Mouse (Mus musculus): ENCODE results near the gene Fcf1. TPM values are rescaled to one million over a fixed set of nuclear protein-coding genes. Genes with fewer than 3 reads are reported as not detected.
A peak's percentile ranks its signal among the peaks of the same experiment; 100 is the strongest.

The Fcf1 gene
- total RNA-seq (2021): 10 to 100 TPM; 34.9 to 37.3 TPM

DNA sequence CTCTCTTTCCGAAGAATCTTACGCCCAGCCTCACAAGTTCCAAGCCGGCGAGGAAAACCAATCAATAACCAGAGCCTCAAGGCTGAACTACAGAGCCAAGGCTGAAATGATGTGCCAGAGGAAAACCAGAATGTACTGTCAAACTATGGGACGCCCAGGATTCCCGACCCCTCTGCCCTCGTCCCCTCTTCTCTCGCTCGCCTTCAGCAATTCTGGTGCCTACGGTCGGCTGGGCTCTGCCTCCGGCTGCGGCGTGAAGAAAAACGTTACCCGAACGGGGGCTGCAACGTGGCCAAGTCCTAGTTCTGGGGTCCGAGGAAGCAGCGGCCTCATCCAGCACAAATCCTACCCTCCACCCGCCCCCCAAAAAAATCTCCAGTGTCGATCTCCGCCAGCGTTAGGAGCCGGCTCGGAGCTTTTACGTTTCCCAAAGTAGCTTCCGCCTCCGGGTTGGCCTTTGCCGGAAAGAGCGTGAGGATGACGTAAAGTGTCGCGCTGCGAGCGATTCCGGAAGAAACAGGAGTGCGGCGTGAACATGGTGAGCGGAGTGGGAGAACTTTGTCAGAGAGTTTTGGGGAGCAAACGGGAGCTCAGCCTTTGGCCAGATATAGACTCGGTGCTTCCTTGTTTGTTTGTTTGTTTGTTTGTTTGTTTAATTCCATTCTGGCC lies at the start of gene Fcf1, which contains the start of gene Arel1:
Gene Fcf1 (plus strand): TSS at position 470 of the 669 bp plus-strand sequence.
Gene Arel1 (minus strand): TSS at position 473 of the 669 bp plus-strand sequence.
- peak; percentile 89 to 90 for DNase-seq

DNA sequence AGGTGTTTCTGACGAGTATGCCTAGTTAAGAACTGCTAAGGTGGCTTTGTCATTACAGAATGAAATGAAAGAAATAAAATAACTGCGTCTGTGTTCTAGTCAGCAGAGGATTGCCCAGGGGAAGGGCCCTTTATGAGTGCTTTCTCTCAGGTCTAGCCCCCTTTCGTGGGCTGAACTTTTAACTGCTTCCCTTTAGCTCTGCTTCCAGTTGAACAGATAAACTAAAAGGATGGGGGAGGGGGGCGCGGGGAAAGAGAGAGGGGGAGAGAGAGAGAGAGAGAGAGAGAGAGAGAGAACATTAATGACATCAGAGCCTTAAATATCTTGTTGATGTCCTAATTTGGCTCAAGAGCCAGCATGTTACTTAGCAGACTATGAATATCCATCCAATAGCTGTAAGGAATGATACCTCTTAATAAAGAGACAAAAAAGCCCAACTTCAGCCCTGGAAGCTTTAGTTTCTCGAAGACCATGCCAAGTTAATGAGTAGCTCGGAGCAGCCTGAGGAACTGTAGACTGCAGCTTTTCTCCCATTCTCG lies 48.7 kb upstream of the Fcf1 start:
- no peak for DNase-seq

DNA sequence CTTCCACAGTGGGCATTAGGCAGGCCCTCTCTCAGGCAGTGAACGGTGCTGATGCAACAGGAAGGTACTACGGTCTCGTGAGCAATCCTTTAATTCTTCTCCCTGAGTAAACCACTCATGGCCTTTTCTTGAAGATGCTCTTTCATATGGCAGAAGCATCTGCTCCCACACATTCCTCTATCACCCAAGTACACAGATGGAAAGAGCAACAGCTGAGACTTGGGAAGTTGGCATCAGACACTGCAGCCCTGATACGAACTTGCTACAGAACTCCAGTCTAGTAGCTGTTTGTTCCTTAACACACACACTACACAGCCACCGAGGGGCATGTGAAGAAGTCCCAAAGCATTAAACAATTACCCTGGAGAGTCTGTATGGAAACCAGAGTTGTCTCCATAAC lies 46.4 kb upstream of the Fcf1 start:
- DNase-seq: no peak

DNA sequence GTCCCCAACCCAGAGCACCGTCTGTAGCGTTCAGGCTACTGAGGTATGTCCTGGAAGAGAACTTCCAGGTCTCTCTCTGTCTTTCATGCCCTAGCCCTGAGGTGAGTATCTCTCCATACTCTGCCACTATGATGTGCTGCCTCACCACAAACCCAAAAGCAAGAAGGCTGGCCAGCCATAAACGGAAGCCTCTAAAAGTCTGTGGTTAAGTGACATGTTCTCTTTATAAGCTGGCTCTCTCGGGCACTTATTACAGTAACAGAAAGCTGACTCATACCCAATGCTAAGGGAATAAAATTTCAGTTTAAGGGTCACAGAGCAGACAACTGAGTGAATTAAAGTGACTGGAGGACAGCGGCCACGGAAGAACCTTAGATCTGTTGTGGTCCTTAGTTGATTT lies 44.2 kb upstream of the Fcf1 start:
- DNase-seq: no peak

DNA sequence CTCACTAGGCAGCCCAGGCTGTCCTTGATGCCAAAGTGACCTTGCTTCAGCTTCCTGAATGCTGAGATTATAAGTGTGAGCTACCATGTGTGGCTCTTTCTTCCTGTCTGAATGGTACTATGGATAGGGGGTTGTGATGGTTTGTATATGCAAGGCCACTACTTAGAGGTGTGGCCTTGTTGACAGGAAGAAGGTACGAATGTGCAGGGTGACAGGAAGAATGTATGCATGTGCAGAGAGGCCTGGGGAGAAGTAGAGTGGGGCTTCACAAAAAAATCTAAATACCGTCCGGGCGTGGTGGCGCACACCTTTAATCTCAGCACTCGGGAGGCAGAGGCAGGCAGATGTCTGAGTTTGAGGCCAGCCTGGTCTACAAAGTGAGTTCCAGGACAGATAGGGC lies 38.5 kb upstream of the Fcf1 start:
- DNase-seq: no peak

DNA sequence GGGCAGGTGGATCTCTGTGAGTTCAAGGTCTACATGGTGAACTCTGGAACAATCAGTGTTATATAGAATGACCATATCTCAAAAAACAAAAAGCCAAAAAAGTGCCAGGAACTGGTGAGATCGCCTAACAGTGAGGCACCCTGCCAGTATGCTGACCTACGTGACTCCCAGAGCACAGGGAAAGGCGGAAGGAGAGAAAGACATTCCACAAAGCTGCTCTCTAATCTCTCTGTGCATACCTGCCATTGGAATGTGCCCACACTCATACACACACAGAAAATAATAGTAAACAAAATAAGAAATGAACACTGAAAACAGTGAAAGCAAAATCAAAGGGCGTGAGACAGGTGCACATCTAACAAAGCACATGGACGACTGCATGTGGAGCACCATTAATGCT lies 35.4 kb upstream of the Fcf1 start:
- DNase-seq: no peak

DNA sequence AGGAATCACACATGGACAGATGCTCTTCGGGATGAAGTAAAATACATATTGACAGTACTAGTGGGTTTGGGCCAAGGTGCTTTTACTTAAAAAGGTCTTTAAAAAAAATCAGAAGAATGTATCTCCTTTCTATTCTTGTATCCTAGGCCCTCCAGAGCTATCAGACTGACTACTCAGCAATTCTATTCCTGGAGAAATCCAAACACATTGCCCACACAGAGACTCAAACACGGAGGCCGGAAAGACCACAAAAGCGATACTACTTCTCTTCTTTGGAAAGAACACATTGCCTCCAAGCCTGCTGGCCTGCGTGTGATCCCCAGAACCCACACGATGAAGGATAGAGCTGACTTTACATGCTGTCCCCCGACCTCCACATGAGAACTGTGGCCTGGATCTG lies 31.6 kb upstream of the Fcf1 start:
- no peak for DNase-seq

DNA sequence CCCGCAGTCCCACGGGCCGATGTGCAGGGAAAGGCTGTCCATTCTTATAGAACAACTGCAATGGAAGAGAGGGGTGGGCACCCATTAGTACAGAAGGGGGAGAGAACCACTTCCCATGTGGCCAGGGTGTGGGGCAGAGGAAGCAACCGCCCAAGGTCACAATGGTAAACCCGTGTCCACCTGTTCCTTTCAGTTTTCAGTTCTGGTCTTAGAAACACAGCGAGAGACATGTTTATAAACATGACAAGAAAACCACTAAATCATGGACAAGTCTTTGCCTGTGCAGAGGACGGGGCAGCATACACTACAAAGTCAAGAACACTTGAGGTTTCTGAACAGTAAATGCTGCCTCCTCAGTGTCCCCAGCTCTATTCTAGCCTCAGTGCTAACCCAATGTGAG lies 30.4 kb upstream of the Fcf1 start:
- DNase-seq: no peak

DNA sequence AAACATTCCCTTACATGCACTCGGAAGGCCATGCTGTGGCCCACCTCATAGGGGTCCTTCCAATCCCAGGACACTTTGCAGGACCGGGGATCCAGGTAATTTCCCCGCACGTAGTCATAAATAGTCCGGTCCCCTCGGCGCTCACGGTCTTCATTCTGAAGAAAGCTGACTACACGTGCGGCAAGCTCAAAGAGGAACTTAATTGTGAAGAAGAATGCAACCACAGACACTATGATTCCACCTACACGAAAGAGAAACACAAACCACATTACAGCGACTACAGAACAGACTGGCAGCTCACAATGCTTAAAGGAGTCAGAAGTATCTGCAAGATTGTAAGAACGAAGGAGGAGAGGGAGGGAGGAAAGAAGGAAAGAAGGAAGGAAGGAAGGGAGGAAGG lies 29.0 kb upstream of the Fcf1 start:
- DNase-seq: no peak

DNA sequence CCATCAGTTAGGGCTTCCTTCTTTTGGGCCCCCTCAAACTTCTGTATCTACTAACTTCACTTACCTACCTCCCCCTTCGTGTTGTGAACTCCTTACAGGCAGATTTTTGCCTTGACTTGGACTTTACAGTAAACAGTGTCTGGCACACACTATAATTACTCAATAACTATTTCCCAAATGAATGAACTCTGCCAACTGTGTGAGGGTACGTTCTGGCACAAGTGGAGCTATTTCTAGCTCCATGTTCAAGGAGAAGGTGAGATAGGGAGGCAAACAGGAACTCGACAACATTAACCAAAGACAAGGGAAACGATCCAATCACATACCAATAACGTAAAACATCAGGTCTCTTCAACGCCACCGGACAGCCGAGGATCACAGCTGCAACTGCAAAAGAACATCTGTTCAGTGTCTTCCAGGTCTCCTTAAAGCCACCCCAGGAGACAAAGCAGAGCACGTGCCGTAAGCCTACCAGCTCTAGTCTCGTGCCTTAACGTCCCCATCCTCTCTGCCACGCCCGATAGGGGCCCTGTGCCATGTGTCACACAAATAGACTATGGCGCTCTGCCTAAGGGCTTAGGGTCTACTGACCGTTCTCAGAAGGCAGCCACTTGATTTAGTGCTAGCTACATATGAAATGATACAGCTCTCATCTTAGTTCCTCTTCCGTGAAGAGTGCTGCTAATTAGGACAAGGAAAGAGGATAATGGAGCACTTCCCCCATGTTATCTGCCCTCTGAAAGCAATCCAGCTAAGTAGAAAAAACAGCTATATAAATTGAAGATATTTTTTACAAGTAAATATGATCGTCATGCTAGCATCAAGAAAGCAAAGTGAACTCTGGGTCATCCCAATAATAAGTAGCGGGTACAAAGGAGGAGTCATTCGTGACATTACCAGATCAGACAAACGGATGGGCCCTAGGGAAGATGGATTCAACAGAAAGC lies 27.4 kb upstream of the Fcf1 start:
- DNase-seq: no peak

DNA sequence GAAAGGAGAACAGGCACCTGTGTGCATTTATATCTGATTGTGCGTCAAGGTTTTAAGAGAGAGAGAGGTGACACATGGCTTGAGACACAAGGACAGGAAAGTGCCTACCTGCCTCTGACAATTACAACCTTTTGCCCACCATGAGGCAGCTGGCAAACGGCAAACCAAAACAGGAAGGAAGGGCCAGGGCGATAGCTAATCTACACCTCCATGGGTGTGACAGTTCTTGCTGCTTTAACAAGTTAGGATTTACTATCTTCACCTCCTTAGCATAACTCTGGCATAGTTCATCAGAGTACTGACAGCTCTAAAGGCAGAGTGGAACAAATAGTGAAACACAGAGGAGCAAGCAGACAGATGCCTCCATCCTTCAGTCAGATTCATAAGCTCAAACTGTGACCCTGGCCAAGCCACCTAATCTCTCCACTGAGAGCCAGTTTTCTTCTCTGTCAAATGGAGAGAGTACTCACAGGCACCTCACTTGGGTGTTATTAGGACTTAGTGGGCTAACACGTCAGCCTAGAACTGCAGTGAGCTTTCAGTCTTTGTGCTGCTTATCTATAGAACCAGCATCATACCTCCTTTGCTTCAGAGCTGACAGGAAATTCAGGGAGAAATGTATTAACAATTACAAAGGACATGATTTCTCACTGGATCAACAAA lies 26.4 kb upstream of the Fcf1 start:
- no peak for DNase-seq

DNA sequence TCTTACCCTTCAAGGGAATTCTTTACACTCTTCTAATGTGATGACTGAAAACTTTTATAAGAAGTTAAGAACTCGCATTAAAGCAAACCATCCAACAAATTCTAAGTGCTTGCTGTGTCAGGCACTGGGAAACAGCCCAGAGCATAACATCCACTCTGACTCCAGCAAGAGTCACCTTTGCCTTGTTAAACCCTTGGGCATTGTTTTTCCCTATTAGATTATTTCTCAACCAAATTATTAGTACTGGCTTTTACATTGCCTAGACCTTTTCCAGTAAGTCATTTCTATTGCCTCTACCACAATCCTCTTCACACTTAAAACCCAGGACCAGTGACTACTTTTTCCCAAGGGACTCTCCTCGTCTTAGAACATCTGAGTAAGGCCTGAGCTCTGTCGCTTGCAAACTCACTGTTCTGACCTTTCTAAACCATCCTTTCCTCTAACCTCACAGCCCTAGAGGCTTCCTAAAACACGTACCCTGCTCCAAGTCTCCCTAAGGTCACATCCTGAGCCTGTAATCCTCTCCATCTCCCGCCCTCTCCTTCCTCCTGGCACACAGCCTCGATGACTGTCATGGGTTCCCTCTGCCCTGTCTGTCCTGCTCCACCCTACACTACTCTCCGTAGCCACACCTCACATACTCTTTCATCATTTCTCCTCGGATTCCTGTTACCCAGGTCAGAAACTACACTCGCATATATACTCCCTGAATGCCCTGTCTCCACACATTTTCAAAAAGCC lies 25.7 kb upstream of the Fcf1 start:
- DNase-seq: no peak

DNA sequence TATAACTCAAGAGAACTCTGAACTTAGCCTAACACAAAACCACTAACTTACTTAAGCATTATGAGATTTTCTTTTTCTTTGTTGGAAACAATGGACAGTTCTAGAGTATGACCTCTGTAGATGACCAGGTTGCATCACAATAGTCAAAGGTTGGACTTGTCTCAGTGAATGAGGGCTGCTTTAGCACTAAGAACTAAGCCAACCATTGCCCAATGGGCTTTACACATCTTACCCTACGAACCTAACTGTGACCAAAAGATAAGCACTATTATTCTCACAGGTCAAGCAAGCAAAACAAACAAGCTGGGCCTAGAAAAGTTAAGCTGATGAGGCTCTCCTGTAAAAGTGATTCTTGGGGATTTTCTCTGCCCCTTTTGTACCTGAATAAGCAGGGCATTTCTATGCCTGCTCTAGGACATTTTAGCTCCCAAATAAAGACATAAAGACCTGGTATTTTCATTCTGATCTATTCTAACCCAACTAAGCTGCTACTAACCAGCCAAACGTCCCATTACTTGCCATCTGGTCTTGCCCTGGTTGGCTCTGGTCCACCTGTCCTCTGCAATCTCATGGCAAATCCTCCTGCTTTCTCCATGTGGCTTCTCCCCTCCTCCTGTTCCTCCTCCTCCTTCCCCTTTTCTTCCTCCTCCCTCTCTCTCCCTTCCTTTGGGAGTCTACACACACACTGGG lies 22.7 kb upstream of the Fcf1 start:
- no peak for DNase-seq

DNA sequence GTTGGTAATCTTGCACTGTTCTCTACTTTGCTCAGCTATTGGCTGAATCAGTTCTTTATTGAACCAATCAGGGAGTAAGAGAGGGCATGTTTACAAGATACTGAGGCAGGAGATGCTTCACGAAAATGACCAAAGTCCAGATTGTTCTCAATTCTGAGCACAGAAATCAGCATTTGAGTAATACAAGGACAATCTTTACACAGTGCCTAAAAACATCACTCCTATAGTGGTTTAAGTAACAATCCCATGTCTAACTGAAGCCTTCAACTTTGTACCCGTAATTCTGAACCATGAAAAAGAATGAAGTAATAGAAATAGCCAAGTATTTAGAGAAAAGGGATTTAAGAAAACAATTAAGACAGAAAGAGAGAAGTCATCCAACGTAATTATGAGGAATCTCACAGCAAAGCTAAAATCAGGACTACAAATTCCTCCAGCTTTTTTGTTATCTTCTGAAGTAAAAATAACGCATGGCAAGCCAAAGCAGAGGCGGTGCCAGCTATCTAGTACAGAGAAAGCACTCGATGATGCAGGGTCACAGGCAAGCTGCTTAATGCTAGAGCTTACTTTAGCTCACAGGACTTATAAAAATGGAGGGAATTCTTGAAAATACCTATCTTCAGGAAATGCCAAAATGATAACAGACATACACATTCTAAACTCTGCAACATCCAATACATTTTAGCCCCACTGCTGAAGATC lies 22.0 kb upstream of the Fcf1 start:
- DNase-seq: no peak

DNA sequence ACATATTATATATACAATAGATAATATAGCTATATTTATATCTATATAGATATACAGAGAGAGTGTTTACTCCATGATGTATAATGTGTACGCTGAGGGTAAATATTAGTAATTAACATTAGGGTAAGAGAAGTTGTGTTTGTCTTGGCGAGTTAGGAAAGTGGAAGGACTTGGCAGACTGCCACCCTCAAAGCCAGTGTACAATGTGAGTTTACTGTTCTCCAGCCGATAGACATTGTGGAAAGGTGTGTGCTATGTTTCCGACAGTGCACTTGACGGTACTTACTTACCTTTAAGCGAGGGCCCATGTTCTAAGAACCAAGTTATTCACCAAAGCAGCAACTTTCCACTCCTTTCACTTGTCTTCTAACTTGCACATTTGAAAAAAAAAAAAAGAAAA lies 19.9 kb upstream of the Fcf1 start:
- DNase-seq: no peak

DNA sequence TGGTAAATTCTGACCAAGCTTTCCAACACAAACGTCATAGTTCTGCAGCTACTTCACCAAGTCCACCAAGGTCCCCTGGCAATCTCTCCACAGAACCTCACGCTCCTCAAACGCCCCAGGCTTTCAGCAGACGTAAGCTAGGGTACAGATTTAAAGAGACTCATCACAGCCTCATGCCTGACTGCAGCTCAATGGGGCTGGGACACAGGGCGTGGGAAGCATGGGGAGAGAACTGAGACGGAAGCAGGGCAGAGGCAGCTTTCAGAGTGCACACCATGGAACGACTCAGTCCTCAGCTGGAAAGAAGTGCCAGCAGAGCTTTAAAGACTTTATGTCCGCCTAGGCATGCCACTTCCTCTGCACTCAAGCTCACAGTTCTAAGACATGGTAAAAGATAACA lies 19.2 kb upstream of the Fcf1 start:
- DNase-seq: no peak

DNA sequence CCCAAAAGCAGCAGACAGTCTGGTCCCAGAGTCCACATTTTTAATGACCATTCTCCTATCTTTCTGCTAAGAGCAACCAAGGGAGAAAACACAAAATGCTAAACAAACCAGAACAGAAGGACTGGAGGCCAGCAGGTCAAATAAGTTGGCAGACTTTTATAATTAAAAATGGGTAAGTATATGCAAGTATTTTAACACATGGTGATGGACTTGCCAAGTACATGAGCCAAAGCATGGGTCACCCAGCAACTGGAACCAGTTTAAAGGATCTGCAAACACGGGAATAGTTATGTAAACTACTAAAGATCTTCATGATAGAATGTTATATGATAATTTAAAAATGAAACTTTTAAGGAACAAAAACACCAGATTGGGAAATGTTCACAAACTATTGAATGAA lies 18.3 kb upstream of the Fcf1 start:
- no peak for DNase-seq

DNA sequence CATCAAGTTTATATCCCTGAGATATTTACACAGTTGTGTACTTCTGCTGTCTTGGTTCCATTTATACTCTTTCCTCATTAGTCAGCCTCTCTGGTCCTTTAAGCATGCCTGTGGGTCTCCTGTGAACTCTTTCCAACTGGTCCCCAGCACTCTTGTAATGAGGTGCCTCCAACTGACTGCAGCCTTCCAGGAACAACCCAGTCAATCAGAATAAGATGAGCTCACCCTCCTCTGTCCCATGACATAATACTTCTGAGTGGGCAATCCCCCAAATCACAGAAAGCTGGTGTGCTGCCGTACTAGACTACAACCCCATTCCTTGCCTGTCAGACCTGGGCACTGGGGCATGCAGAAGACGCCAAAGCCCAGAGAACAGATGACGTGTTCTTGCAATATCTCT lies 14.4 kb upstream of the Fcf1 start:
- DNase-seq: no peak

DNA sequence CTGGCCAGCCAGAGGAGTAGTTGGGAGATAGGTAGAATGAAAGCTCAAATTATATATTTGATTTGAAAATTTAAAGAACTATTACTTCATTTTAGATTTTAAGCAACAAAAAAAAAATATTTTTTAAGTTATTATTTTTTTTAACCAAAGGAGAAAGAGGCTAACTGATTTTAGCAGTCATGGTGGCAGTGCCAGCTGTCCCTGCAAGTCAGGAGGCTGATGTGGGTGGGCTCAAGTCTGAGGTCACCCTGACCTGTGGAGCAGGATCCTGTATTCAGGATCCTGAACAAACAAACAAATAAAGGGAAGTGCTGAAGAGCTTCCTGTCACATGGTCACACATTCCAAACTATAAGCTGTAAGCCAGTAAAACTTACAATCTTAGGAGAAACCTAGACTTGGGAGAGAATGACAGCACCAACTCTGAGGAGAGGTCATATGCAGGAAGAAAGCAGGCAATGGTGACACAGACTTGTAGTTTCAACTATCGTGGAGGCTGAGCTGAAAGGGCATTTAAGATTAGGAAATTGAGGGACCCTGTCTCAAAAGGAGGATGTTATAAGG lies 11.8 kb upstream of the Fcf1 start:
- DNase-seq: no peak

DNA sequence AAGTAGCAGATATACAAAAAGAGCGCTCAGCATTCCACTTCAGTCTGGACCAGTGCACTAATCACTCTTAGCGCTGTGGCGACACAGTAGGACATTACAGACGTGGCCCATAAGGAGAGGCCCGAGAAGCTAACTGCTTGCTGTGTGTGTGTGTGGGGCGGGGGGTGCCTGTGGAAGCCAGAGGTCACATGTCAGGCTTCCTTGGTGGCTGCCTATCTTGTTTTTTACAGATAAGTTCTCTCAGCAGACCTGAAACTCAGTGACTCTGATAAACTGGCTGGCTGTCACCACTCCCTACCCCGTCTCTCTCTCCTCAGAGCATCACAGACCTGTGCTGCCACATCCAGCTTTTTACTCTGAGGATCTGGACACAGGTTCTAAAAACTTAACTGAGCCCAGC lies 8.1 kb upstream of the Fcf1 start:
- DNase-seq: no peak

Measured in layer of hippocampus, postnatal 36 days (tissue).